Mouse (Mus musculus) macrophage (primary cell): ENCODE results near the gene B4galnt1. TPM values are rescaled to one million over a fixed set of nuclear protein-coding genes. Genes with fewer than 3 reads are reported as not detected.
A peak's percentile ranks its signal among the peaks of the same experiment; 100 is the strongest.

Experiments used
- H3K27ac ChIP-seq: fragments of 350-480 bp; formaldehyde crosslinking; 2 replicates; pipeline ENCODE4 v1.9.0; 2021
- H3K36me3 ChIP-seq: fragments of 350-480 bp; formaldehyde crosslinking; 2 replicates; pipeline ENCODE4 v1.9.0; 2021; ENCODE audit errors: inconsistent target
- H3K4me3 ChIP-seq: fragments of 350-480 bp; formaldehyde crosslinking; 2 replicates; pipeline ENCODE4 v1.9.0; 2021; ENCODE audit errors: inconsistent target
- H3K79me2 ChIP-seq: fragments of 350-480 bp; formaldehyde crosslinking; 2 replicates; pipeline ENCODE4 v1.9.0; 2021; ENCODE audit errors: inconsistent target
- WGBS: methylation state at CpG from one replicate; pipeline ENCODE4 v1.1.7; 2026; ENCODE audit warnings: inconsistent platforms; ENCODE audit not compliant: missing documents; 5-methylcytosine and 5-hydroxymethylcytosine counted together
- polyA plus RNA-seq: library from polyadenylated mRNA; stranded (reverse); fragments of 250-400 nt; gene quantifications from 3 replicates; pipeline ENCODE4 v1.2.4, GENCODE M21; 2018; ENCODE audit warnings: inconsistent platforms

Gene B4galnt1
- polyA plus RNA-seq, 1 experiment from 2014 or later: 59.2 TPM

DNA sequence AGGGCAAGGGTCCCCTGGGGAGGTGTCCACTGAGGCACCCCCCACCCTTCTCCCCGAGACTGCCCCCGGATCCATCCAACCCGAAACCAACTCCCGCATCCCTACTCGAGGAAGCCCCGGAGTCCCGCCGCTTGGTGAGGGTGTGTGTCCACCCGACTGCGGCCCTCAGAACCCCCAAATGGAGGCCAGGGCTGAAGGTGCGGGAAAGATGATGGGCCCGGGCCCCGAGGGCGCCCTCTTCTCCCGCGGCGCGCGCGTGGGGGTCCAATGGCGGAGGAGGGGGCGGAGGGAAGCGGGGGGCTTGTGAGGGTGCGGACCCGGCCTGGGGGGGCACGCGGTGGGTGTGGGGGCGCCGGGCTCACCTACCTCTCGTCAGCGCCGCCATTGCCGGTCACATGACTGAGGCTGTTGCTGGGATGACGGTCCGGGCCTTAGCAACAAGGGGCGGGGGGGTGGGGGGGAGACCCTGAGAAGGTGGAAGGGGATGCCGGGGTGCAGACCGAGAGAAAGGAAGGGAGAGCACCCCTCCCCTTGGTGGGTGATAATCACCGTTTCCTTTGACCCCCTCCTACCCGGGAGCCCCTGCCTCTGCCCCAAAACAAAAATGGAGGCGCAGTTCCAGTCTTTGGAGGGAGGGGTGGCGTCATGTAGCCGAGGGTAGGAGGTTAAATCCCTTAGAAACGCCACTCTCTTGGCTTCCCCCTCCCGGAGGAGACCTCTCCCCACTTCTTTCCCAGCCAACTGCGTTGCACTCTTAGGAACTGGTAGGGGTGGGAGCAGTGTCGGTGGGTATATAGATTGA is 30.5 kb downstream of the B4galnt1 start, which contains the start of gene Dtx3:
Gene Dtx3, minus strand, starts transcription at position 401 of the 802 bp plus-strand sequence.
- H3K79me2 ChIP-seq: no peaks in the 10 kb centered on the region
- WGBS: 8% methylated on average over 33 of the region's 47 CpGs
- H3K36me3 ChIP-seq: peaks cover 21% of the 10 kb centered on the region
- peak within 1 kb of the TSS; percentile 37 for H3K27ac ChIP-seq
- peak within 1 kb of the TSS; percentile 66 for H3K4me3 ChIP-seq

DNA sequence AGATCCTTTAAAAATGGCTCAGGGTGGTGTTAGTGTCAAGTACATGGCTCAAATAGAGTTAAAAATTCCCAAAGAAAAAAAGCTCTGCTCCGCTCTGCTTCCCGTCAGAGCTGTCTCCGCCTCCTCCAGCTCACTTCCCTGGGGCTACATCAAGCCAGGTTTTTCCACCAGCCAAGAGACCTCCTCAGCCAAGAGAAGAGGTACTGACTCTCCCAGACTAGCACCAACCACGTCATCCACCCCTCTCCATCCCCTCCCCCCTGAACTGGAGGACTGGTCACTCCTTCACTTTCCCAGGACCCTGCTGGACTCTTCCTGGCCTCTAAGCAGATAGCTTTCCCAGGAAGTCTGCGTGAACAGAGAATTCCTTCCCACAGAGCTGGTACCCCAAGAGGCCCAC is 31.4 kb downstream of the B4galnt1 start:
- Histone ChIP-seq H3K79me2 (no peaks in the 10 kb centered on the region), H3K27ac (no peak overlapping the region), H3K4me3 (no peak overlapping the region), H3K36me3 (peaks cover 28% of the 10 kb centered on the region)
- 86% methylated on average over 4 of the region's 5 CpGs for WGBS

DNA sequence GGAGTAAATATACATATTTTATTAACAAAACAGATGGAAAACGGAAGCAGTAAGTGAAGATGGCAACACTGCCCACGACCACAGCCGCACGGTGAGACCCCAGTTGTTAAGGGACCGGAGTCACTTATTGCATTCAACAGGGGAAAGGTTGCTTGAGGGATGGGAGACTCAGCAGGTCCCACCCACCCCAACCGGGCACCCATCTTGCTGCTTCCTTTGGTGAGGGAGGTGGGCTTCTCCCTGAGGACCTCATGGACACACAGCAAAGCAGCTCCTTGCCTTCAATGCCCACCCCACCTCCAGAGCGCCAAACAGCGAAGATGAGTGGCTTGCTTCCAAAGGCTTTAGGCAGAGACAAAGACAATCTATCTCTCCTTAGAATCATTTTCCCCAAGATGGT is 32.1 kb downstream of the B4galnt1 start:
- Histone ChIP-seq H3K36me3 (peaks cover 28% of the 10 kb centered on the region), H3K27ac (no peak overlapping the region), H3K79me2 (no peaks in the 10 kb centered on the region), H3K4me3 (no peak overlapping the region)
- 90% methylated on average over 8 of the region's 8 CpGs for WGBS

DNA sequence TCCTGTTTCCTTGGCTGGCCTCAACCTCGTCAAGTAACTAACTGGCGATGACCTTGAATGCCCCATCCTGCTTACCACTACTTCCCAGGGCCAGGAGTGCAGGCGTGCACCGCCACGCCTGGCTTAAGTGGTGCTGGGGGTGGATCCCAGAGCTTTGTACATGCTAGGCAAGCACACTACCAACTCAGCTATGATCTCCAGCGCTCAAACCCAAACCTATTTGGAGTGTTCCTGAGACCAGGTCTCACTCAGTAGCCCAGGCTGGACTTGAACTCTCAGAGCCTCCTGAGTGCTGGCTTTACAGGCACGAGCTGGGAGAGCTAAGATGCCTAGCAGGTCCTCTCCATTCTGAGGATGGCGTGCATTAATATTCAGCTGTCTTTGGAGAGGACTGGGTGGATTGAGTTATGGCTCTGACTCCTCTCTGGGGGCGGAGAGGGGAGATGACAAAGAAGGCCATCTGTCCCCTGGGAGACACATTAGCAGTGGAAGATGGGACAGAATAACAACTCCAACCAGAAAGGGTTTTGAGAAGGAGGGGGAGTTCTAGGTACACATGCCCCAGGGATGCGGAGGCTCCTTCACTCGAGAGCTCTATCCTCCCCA is 32.6 kb downstream of the B4galnt1 start:
- Histone ChIP-seq H3K36me3 (peaks cover 32% of the 10 kb centered on the region), H3K27ac (no peak overlapping the region), H3K4me3 (no peak overlapping the region), H3K79me2 (no peaks in the 10 kb centered on the region)
- 97% methylated on average over 11 of the region's 11 CpGs for WGBS

GRCm38 (mm10) chr10:127198492-127198891 is 33.5 kb downstream of the B4galnt1 start:
- Histone ChIP-seq H3K4me3 (no peak overlapping the region), H3K79me2 (no peaks in the 10 kb centered on the region), H3K27ac (no peak overlapping the region), H3K36me3 (peaks cover 41% of the 10 kb centered on the region)
- 85% methylated on average over 2 of the region's 2 CpGs for WGBS

DNA sequence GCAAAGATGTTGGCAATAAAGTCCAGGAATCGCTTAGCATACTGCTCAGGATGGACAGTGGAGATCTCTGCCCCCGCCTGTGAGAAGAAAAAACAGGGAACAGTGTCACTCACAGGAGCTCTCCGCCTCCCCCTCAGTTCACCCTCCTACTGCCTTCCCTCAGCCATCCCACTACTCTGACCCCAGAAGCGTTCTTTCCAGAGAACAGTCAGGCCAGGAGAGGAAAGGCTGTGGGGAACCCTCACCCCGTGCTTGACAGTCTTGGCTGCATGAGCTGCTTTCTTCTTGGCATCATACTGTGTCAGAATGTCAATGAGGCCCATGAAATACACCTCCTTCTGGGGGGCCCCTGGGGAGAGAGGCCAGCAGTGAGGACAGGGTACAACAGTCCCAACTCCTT is 34.0 kb downstream of the B4galnt1 start:
- Histone ChIP-seq H3K36me3 (peaks cover 46% of the 10 kb centered on the region), H3K79me2 (no peaks in the 10 kb centered on the region), H3K4me3 (no peak overlapping the region), H3K27ac (no peak overlapping the region)
- WGBS: 86% methylated on average over 5 of the region's 5 CpGs

DNA sequence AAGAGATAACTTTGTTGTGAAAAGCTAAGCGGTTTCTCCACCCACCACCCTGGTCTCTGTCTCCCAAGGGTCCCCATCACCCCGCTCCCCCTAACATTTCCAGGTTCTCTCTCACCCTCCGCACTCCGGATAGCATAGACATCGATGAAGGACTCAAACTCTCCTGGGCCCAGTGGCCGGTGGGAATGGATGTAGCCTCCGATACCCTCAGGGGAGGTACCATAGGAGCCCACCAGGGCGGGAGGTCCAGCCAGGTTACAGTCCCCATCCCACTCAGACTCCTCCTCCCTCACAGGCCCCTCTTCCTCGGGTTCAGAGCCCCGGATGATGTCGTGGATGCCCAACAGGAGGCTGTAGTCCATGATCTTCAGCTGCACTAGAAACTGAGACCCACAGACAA is 34.4 kb downstream of the B4galnt1 start:
- Histone ChIP-seq H3K4me3 (no peak overlapping the region), H3K79me2 (no peaks in the 10 kb centered on the region), H3K36me3 (peaks cover 50% of the 10 kb centered on the region), H3K27ac (no peak overlapping the region)
- 90% methylated on average over 11 of the region's 11 CpGs for WGBS

DNA sequence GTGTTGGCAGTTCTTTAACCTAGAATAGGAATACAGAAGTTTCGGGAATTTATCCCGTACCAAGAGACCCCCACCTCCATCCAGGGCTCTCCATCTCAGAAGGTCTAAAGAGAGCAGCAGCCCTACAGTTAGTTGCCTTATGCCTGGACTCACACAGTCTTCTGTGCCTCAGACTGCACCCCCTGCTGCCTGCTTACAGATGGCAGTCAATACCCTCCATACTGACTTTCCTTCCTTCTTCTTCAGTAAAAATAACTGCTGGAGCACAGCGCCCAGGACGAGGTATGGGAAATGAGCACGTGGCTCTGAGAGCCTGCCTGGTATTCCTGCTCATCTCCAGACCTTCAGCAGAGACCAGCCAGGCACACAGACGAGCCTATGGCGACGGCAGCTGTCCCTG is 35.3 kb downstream of the B4galnt1 start:
- Histone ChIP-seq H3K4me3 (no peak overlapping the region), H3K36me3 (peaks cover 58% of the 10 kb centered on the region), H3K27ac (no peak overlapping the region), H3K79me2 (no peaks in the 10 kb centered on the region)
- WGBS: 90% methylated on average over 8 of the region's 8 CpGs

GRCm38 (mm10) chr10:127203106-127203505 is 38.1 kb downstream of the B4galnt1 start:
- 93% methylated on average over 3 of the region's 3 CpGs for WGBS
- Histone ChIP-seq H3K79me2 (no peaks in the 10 kb centered on the region), H3K4me3 (no peak overlapping the region), H3K36me3 (peaks cover 75% of the 10 kb centered on the region), H3K27ac (no peak overlapping the region)

DNA sequence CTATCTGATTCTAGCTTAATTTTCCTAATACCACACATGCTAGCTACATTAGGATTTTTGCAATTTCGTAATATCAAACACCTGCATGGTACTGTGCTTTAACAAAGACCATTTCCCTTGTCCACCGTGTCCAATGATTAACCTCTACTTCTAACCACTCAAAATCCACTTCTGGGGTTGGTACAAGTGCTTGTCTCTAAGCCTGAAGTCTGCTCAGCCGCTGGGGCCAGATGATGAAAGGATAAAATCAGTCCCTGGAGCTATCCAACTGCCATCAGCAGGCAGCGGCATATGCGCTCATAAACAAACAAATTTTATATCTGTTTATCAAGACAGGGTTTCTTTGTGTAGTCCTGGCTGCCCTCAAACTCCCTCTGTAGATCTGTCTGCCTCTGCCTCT is 39.6 kb downstream of the B4galnt1 start:
- Histone ChIP-seq H3K27ac (no peak overlapping the region), H3K4me3 (no peak overlapping the region), H3K36me3 (peaks cover 70% of the 10 kb centered on the region), H3K79me2 (peaks cover 5% of the 10 kb centered on the region; the same call in 1 of the 2 replicates)
- WGBS: 84% methylated on average over 5 of the region's 5 CpGs

- 92% methylated on average over 10 of the region's 10 CpGs for WGBS
- Histone ChIP-seq H3K4me3 (no peak overlapping the region), H3K36me3 (peaks cover 63% of the 10 kb centered on the region), H3K79me2 (peaks cover 13% of the 10 kb centered on the region), H3K27ac (no peak overlapping the region)
Measured at GRCm38 (mm10) chr10:127205373-127205772, 40.3 kb downstream of the B4galnt1 start.

DNA sequence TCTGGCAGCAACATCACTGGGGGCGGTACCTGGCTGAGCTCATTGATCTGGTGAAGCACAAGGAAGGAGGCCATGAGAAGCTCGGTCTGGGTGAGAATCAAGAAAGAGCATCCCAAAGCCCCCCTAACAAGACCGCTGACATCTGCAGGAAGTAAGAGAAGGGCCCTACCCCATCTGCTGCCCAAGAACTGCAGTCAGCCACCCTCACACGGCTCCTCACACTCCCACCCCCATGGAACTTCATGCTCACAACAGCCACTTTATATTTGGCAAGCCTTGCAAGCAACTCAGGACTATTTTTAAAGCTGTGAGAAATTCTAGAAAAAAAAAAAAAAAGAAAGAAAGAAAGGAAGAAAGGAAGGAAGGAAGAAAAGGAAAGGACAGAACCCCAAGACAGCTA is 43.9 kb downstream of the B4galnt1 start:
- peaks cover 38% of the 10 kb centered on the region for H3K36me3 ChIP-seq
- H3K4me3 ChIP-seq: no peak overlapping the region
- H3K79me2 ChIP-seq: peaks cover 20% of the 10 kb centered on the region
- no peak overlapping the region for H3K27ac ChIP-seq
- 98% methylated on average over 4 of the region's 4 CpGs for WGBS

DNA sequence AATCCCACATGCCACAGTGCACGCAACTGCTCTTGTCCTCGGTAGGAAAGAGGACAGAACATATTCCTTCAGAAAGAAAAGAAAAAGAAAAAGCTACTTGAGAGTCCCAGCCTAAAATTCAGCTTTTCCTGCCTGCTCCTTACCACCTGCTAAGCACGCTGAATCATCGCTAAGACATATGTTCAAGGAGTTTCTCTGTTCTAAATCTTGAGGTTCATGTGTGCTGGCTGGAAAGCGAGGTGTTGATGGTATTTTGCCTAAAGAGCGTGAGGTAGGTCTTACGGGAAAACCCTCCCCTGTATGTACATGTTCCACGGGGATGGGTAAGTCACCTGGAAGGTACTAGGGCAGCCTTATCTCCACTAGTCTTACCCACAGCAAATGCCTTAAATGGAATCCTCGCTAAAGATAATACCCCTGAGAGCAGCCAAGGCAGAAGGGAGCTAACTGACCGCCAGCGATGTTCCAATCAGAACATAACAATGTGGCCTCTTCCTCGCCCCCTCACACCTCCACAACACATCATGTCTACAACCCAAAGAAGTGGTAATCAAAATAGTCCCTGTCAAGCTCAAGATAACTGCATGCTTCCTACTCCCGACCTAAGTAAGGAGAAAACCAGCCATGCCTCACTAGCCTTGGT is 45.0 kb downstream of the B4galnt1 start:
- peaks cover 20% of the 10 kb centered on the region for H3K79me2 ChIP-seq
- H3K4me3 ChIP-seq: peak overlapping the region; percentile 57
- WGBS: 94% methylated on average over 13 of the region's 13 CpGs
- no peak overlapping the region for H3K27ac ChIP-seq
- peaks cover 27% of the 10 kb centered on the region for H3K36me3 ChIP-seq

DNA sequence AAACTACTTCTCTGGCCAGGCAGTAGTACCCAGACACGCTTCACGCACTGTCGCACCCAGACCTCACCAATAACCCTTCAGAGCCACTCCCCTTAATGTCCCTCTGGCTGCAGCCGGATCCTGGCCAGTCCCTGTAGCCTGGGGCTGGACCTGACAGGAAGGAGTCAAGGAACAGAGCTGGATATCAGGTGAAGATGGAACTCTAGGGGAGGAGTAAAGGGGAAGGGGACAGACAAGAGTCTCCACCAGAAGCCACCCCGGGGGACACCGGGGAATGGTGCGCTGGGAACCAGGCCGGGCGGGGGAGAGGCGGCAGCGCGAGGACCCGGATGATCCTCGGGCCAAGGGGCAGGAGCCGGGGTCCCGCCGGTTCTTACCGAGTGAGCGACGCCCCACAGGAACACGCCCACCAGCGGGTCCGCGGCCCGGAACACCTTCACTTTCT is 46.0 kb downstream of the B4galnt1 start:
- peaks cover 17% of the 10 kb centered on the region; the same call in 1 of the 2 replicates for H3K36me3 ChIP-seq
- 1% methylated on average over 25 of the region's 25 CpGs for WGBS
- H3K4me3 ChIP-seq: peak overlapping the region; percentile 57
- H3K79me2 ChIP-seq: peaks cover 20% of the 10 kb centered on the region
- no peak overlapping the region for H3K27ac ChIP-seq

GRCm38 (mm10) chr10:127211414-127211854 is 46.4 kb downstream of the B4galnt1 start, which contains the start of gene Pip4k2c:
Gene Pip4k2c (minus strand): TSS chr10:127211585.
- peaks cover 20% of the 10 kb centered on the region for H3K79me2 ChIP-seq
- 0% methylated on average over 35 of the region's 47 CpGs for WGBS

More at GRCm38 (mm10) chr10:127211414-127211854, 46.4 kb downstream of the B4galnt1 start, which contains the start of gene Pip4k2c:
- Histone ChIP-seq H3K4me3 (peak within 1 kb of the TSS; percentile 57), H3K36me3 (peaks cover 16% of the 10 kb centered on the region; the same call in 1 of the 2 replicates), H3K27ac (no peak within 1 kb of the TSS)
